Mouse (Mus musculus): ENCODE data around the gene Ano2.

The Ano2 gene

DNA sequence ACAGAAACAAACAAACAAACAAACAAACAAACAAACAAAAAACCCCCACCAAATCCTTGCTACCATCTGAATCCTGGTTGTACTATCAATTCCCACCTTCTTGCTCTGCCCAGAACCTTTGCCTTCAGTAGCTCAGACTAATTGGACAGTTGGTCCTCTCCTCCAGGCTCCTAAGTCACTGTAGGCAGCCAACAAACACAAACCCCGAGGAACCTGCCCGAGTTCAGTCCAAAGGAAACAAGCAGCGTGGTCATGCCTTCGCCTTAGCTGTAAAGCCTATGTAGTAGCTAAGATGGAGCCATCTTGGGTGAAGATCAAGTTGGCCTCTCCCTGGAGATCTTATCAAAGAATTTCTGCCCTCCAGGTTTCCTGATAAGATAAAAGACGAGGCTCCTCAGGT lies 362.9 kb downstream of the Ano2 start:
- DNase-seq (ENCODE audit: low spot score) = no peak

DNA sequence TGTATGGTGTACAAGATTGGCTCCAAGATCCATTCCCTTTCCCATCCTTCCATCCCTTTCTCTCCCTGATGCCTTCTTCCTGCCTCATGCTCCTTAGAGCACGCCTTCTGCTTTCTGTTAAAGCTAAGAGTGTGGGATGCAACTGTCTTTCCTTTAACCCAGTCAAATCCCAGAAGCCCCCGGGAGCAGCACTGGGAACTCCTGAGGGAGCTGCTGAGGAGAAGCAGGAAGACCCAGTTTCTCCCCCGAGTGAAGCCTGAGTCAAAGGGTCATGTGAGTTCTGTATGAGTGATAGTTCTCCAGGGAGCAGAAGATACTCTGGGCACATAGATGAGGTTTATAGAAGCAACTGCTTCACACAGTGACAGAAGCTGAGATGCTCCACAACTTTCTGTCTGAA lies 367.5 kb downstream of the Ano2 start:
- DNase-seq (ENCODE audit: low spot score) = no peak

DNA sequence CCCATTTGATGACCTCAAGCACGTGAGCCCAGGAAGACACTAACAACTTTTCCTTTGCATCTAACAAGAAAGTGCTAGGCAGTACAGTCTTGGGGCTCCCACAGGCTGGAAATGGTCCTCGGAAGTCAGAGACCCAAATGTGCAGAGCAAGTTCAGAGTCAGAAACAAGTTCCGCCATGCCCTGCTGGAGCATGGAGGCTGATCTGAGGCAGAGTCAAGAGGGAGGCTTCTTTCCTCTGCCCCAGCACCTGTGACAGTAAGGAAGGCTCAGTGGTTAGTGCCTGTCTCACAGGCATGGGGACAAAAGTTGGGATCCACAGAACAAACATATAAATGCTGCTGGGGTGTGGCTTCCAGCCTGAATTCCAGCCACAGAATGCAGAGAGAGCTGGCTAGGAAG lies 390.3 kb downstream of the Ano2 start:
- no peak for DNase-seq (ENCODE audit: low spot score)

DNA sequence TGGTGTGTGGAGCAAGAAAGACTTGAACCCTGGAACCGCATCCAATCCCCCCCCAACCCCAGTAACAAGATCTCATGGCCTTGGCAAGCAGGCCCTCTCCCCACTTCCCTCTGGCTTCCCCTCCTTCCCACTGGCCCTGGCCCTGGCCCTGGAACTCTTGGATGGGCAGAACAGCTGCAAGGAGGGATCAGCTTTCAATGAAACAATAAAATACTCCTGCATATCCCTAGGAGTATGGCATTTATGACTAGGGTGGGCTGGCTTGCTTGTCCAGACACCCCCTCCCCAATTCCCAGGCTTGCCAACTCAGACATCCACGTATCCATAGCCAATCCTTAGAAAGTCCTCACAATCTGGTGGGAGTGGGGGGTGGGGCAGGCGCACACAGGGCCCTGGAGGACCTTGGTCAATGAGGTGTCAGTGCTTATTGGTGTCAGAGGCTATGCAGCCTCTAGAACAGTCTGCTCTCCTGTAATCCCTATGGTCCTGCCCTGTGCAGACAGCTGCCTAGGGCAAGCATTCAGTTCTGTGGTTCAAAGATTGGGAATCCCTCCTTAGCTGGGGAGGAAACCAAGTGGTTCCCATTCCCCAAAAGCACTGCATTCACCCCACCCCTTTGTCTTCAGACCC lies 396.2 kb downstream of the Ano2 start:
- DNase-seq (ENCODE audit: low spot score) = no peak

DNA sequence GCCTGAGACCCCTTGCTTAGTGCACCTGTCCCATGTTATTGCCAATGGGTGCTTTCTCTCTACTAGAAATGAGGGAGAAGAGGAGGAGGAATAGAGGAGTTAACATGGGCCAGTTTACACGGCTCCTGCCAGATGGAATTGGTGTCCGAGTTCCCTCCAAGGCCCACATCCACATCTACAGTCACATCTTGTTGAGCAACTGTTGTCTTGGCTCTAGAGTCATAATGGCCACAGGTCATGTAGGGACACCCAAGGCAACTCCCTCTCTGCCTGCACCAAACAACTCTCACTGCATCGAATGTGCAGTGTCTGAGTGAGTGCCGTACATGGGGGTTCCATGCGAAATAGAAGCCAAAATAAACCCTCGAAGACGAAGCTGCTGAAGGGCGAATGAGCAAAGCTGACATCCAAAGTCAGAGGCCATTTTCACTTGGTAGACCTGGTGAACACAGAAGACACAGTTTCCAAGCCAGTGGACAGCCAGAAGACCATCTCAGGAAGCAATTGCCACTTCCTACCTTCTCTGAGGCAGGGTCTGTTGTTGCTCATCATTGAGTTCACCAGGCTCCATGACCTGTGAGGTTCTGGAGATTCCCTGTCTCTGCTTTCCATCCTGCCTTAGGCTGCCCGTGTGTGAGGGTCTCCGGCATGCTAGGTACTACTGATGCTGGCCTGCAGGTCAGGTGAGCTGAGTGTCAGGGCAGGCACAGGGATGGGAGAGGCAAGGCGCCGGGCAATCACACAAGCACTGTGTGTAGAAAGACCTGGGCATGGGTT lies 398.5 kb downstream of the Ano2 start:
- no peak for DNase-seq (ENCODE audit: low spot score)

Measured in embryo, embryonic 10 days (tissue).